Mouse (Mus musculus): ENCODE results near the gene D130043K22Rik.

DNA sequence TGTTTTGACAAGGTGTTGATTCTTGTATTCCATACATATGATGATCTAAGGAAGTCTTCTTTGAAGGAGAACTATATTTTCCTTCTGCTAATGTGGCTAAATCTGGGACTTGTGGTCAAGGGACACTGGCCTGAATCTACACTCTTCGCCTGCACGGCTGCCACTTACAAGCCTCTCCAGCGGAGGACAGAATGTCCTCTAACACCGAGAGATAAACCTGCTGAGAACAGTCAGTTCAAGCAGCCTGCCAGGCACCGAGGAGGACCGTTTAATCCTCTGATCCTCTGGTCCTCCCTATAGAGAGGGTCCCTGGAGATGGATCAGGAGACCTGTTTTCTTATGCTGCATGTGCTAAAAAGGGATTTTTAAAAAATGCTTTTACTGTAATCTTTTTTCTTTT, 58.5 kb downstream of the D130043K22Rik start:
- no peak for TF ChIP-seq HCFC1 (IDR thresholded peaks at IDR 0.05; ENCODE audit: borderline replicate concordance, insufficient read depth, low read length)
- TF ChIP-seq MAFK (IDR thresholded peaks at IDR 0.05; ENCODE audit: insufficient read depth, low read depth, low read length), result no peak
- TF ChIP-seq ZC3H11A (IDR thresholded peaks at IDR 0.05; ENCODE audit: borderline replicate concordance, low read depth, low read length), result no peak
- no peak for TF ChIP-seq ZNF384 (IDR thresholded peaks at IDR 0.05; ENCODE audit: low read depth, low read length)
- no peak for TF ChIP-seq CHD2 (IDR thresholded peaks at IDR 0.05; ENCODE audit: low read depth, low read length)
